Mouse (Mus musculus): ENCODE results near the gene Cubn. TPM values are rescaled to one million over a fixed set of nuclear protein-coding genes. Genes with fewer than 3 reads are reported as not detected.

The Cubn gene
- polyA plus RNA-seq, 2 experiments = 0.04 to 0.06 TPM

DNA sequence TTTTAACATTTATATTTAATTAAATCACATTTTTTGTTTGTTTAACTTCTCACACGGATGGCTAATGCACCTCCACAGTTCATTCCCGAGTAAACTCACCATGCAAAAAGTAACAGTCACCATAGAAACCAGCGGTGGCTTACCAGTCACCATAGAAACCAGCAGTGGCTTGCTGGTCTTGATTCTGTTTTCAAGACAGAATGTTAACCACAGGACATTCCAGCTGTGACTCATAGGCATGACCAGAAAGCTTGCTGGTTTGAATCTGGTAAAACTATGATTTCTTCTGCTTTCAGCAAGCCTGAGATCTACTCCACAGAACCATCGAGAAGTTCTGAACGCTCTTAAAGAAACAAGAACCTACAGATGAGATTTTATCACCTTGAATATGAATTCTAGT, 84.3 kb downstream of the Cubn start:
- H3K9me3 ChIP-seq (ENCODE audit: control insufficient read depth, low read length) = no peaks in the 10 kb centered on the region
- no peak overlapping the region for H3K4me2 ChIP-seq (ENCODE audit: low read depth)
- ATAC-seq (ENCODE audit: insufficient read depth) = no peak
- no peaks in the 10 kb centered on the region for H3K36me3 ChIP-seq (replicated peaks; ENCODE audit: control insufficient read depth, insufficient read depth, low read depth)
- no peak overlapping the region for H3K4me3 ChIP-seq (ENCODE audit: insufficient read depth in 1 of 2, low read depth in 2 of 2, low read length in 2 of 2)
- H3K4me1 ChIP-seq (replicated peaks; ENCODE audit: control insufficient read depth in 2 of 2, insufficient read depth in 2 of 2, low read length in 1 of 2) = peaks cover 4% of the 10 kb centered on the region in 2 experiments; a peak in 3 of 4 replicates
- WGBS (ENCODE audit: insufficient replicate concordance) = 17% methylated on average over 5 of the region's 5 CpGs
- no peak overlapping the region for H3K9ac ChIP-seq (replicated peaks)
- H3K27me3 ChIP-seq (ENCODE audit: control insufficient read depth, insufficient read depth, low read length) = no peaks in the 10 kb centered on the region
- no peak for DNase-seq (ENCODE audit: low read depth in 3 of 3, low spot score in 3 of 3)
- H3K27ac ChIP-seq = no peak overlapping the region
- TF ChIP-seq CTCF (IDR thresholded peaks at IDR 0.05; ENCODE audit: low read depth) (no peak), EP300 (IDR thresholded peaks at IDR 0.05; ENCODE audit: low read depth) (no peak)

DNA sequence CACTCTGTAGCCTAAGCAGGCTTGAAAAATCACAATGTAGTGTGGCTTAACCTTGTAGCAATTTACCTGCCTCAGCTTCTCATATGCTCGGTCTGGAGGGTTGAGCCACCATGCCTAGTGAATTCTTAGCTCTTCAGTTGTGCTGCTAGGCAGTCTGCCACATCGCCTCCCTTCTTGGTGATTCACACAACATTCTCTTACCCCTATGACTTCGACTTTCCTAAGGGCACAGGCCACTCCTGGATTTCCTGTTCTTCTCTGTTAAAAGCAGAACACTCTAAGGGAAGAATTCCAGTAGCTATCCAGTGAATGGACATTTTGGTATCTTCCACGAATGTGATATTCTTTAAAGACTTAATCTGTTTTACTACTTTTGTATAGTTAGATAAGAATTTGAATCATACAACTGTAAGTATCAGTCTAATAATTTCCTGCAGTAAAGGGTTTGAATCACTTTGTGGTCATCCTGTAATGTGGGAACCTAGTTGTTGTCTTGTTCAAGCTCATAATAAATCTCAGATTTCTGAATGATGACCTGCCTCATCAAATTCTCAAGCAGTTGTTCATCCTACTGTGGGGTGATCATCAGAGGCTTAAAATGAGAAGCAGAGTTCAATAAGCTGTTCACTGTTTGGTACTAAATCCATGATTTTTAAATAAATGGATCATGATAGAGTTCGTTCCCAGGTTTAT, 86.5 kb downstream of the Cubn start:
- Histone ChIP-seq H3K4me3 (ENCODE audit: insufficient read depth in 1 of 2, low read depth in 2 of 2, low read length in 2 of 2) (no peak overlapping the region), H3K9me3 (ENCODE audit: control insufficient read depth, low read length) (no peaks in the 10 kb centered on the region), H3K4me2 (ENCODE audit: low read depth) (no peak overlapping the region), H3K9ac (replicated peaks) (no peak overlapping the region), H3K36me3 (replicated peaks; ENCODE audit: control insufficient read depth, insufficient read depth, low read depth) (no peaks in the 10 kb centered on the region), H3K27ac (no peak overlapping the region), H3K27me3 (ENCODE audit: control insufficient read depth, insufficient read depth, low read length) (no peaks in the 10 kb centered on the region), H3K4me1 (replicated peaks; ENCODE audit: control insufficient read depth in 2 of 2, insufficient read depth in 2 of 2, low read length in 1 of 2) (no peaks in the 10 kb centered on the region)
- no peak for TF ChIP-seq EP300 (IDR thresholded peaks at IDR 0.05; ENCODE audit: low read depth)
- TF ChIP-seq CTCF (IDR thresholded peaks at IDR 0.05; ENCODE audit: low read depth) = no peak
- ATAC-seq (ENCODE audit: insufficient read depth) (no peak), DNase-seq (ENCODE audit: low read depth in 3 of 3, low spot score in 3 of 3) (no peak)
- 46% methylated on average over 5 of the region's 5 CpGs for WGBS (ENCODE audit: insufficient replicate concordance)

DNA sequence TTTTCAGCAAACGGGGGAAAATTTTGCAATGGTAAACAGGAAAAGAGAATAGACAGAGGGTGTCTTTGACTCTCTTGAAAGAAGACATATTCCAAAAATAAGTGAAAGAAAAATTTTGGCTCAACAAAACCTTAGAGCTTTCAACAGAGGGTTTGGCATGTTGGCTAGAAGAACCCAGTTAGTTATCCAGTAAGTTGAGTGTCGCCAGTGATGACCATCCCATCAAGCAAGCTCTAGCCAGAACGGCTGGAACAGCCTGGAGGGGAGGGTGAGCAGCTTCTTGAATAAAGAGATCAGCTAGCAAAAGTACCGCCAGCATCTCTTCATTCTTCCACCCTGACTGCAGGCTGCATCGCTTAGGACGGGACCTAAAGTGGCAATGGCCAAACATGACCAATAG, 90.8 kb downstream of the Cubn start:
- Histone ChIP-seq H3K27me3 (ENCODE audit: control insufficient read depth, insufficient read depth, low read length) (no peaks in the 10 kb centered on the region), H3K27ac (no peak overlapping the region), H3K4me3 (ENCODE audit: insufficient read depth in 1 of 2, low read depth in 2 of 2, low read length in 2 of 2) (no peak overlapping the region), H3K4me2 (ENCODE audit: low read depth) (no peak overlapping the region), H3K4me1 (replicated peaks; ENCODE audit: control insufficient read depth in 2 of 2, insufficient read depth in 2 of 2, low read length in 1 of 2) (no peaks in the 10 kb centered on the region; a peak in 1 of 4 replicates), H3K9me3 (ENCODE audit: control insufficient read depth, low read length) (no peaks in the 10 kb centered on the region), H3K9ac (replicated peaks) (no peak overlapping the region), H3K36me3 (replicated peaks; ENCODE audit: control insufficient read depth, insufficient read depth, low read depth) (no peaks in the 10 kb centered on the region)
- WGBS (ENCODE audit: insufficient replicate concordance) = 69% methylated on average over 6 of the region's 6 CpGs
- TF ChIP-seq EP300 (IDR thresholded peaks at IDR 0.05; ENCODE audit: low read depth) (no peak), CTCF (IDR thresholded peaks at IDR 0.05; ENCODE audit: low read depth) (no peak)
- no peak for ATAC-seq (ENCODE audit: insufficient read depth)
- no peak for DNase-seq (ENCODE audit: low read depth in 3 of 3, low spot score in 3 of 3)

DNA sequence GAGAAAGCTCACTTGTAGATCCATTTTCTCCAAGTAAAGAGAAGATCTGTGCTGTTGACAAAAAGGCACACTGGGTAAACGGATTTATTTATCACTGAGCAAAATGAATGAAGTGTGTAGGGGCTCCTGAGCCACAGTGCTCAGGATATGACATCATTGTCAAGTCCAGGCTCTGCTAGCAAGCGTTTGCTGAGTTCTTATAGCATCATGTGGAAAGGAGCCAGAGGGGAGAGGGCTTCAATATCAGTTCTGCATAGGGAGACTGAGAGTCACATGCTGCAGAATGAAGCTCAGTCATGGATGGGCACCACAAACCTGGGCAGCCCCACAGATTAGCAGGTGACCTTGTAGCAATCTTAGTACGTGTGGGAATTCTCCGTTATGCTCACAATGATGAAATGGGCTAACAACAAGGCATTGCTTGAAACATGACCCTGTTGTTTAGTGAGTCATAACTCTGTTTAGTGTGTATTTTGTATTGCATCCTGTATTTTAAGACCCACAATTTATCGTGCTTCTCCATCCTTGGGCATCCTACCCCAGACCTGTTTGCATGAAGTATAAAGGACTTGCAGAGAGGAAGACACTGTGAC, 92.0 kb downstream of the Cubn start:
- Histone ChIP-seq H3K4me3 (ENCODE audit: insufficient read depth in 1 of 2, low read depth in 2 of 2, low read length in 2 of 2) (no peak overlapping the region), H3K4me1 (replicated peaks; ENCODE audit: control insufficient read depth in 2 of 2, insufficient read depth in 2 of 2, low read length in 1 of 2) (no peaks in the 10 kb centered on the region; a peak in 2 of 4 replicates), H3K9ac (replicated peaks) (no peak overlapping the region), H3K9me3 (ENCODE audit: control insufficient read depth, low read length) (no peaks in the 10 kb centered on the region), H3K27me3 (ENCODE audit: control insufficient read depth, insufficient read depth, low read length) (no peaks in the 10 kb centered on the region), H3K36me3 (replicated peaks; ENCODE audit: control insufficient read depth, insufficient read depth, low read depth) (no peaks in the 10 kb centered on the region), H3K4me2 (ENCODE audit: low read depth) (no peak overlapping the region), H3K27ac (no peak overlapping the region)
- DNase-seq (ENCODE audit: low read depth in 3 of 3, low spot score in 3 of 3) (no peak), ATAC-seq (ENCODE audit: insufficient read depth) (no peak)
- WGBS (ENCODE audit: insufficient replicate concordance) = 48% methylated on average over 5 of the region's 5 CpGs
- no peak for TF ChIP-seq EP300 (IDR thresholded peaks at IDR 0.05; ENCODE audit: low read depth)
- no peak for TF ChIP-seq CTCF (IDR thresholded peaks at IDR 0.05; ENCODE audit: low read depth)

GRCm38 (mm10) chr2:13398955-13399354, 92.7 kb downstream of the Cubn start:
- Histone ChIP-seq H3K27ac (no peak overlapping the region), H3K4me1 (replicated peaks; ENCODE audit: control insufficient read depth in 2 of 2, insufficient read depth in 2 of 2, low read length in 1 of 2) (peaks cover 0 to 4% of the 10 kb centered on the region in 2 experiments; a peak in 2 of 4 replicates), H3K27me3 (ENCODE audit: control insufficient read depth, insufficient read depth, low read length) (no peaks in the 10 kb centered on the region), H3K4me2 (ENCODE audit: low read depth) (no peak overlapping the region), H3K9me3 (ENCODE audit: control insufficient read depth, low read length) (no peaks in the 10 kb centered on the region), H3K36me3 (replicated peaks; ENCODE audit: control insufficient read depth, insufficient read depth, low read depth) (no peaks in the 10 kb centered on the region), H3K4me3 (ENCODE audit: insufficient read depth in 1 of 2, low read depth in 2 of 2, low read length in 2 of 2) (no peak overlapping the region), H3K9ac (replicated peaks) (no peak overlapping the region)
- DNase-seq (ENCODE audit: low read depth in 3 of 3, low spot score in 3 of 3) (no peak), ATAC-seq (ENCODE audit: insufficient read depth) (no peak)
- 33% methylated on average over 2 of the region's 2 CpGs for WGBS (ENCODE audit: insufficient replicate concordance)
- TF ChIP-seq EP300 (IDR thresholded peaks at IDR 0.05; ENCODE audit: low read depth) = no peak
- no peak for TF ChIP-seq CTCF (IDR thresholded peaks at IDR 0.05; ENCODE audit: low read depth)
